Mouse (Mus musculus) embryonic fibroblast, embryonic 13.5 days (primary cell): ENCODE measurements around the gene Ptges2. TPM values are rescaled to one million over a fixed set of nuclear protein-coding genes. Genes with fewer than 3 reads are reported as not detected.

Experiments used
- H3K27ac ChIP-seq: 2 replicates; pipeline ENCODE4 v1.5.1; 2012; ENCODE audit warnings: low read length, control low read depth, inconsistent platforms; ENCODE audit not compliant: insufficient read depth
- H3K4me1 ChIP-seq: 2 replicates; pipeline ENCODE4 v1.6.1; 2011; ENCODE audit warnings: low read length; ENCODE audit not compliant: control insufficient read depth, insufficient read depth
- H3K4me3 ChIP-seq: 2 replicates; pipeline ENCODE4 v1.5.1; 2011; ENCODE audit warnings: mild to moderate bottlenecking, control low read depth, low read length; ENCODE audit not compliant: insufficient read depth
- CTCF ChIP-seq: IDR thresholded peaks from 2 replicates; pipeline ENCODE4 v1.5.1; 2011; ENCODE audit warnings: mild to moderate bottlenecking, control low read depth, low read length, moderate library complexity, borderline replicate concordance; ENCODE audit not compliant: insufficient read depth
- POLR2A ChIP-seq: IDR thresholded peaks from 2 replicates; pipeline ENCODE4 v1.6.1; 2011; ENCODE audit warnings: low read depth, mild to moderate bottlenecking, control low read depth, low read length, moderate library complexity
- polyA plus RNA-seq: library from polyadenylated mRNA; stranded (reverse); fragments of >200 nt; gene quantifications from 2 replicates; pipeline ENCODE4 v1.2.4, GENCODE M21; 2011; ENCODE audit warnings: low read depth; ENCODE audit not compliant: missing spikeins, insufficient read length

The Ptges2 gene
- polyA plus RNA-seq, 1 experiment, result 14.3 TPM

GRCm38 (mm10) chr2:32412742-32413531, 17.2 kb downstream of the Ptges2 start:
- TF ChIP-seq POLR2A (no peak), CTCF (no peak)
- no peak overlapping the region for H3K4me3 ChIP-seq
- no peak overlapping the region for H3K27ac ChIP-seq
- H3K4me1 ChIP-seq, result 0 out of 2 replicates have a peak, but pooled peaks cover 2% of the 10 kb centered on the region

- 0 out of 2 replicates have a peak, but pooled peaks cover 2% of the 10 kb centered on the region for H3K4me1 ChIP-seq
- no peak overlapping the region for H3K4me3 ChIP-seq
- TF ChIP-seq CTCF, result no peak
- no peak for TF ChIP-seq POLR2A
- H3K27ac ChIP-seq, result no peak overlapping the region
Measured at GRCm38 (mm10) chr2:32413936-32414335, 18.2 kb downstream of the Ptges2 start.

GRCm38 (mm10) chr2:32415801-32416200, 20.1 kb downstream of the Ptges2 start:
- Histone ChIP-seq H3K4me3 (no peak overlapping the region), H3K27ac (no peak overlapping the region), H3K4me1 (no peaks in the 10 kb centered on the region)
- TF ChIP-seq POLR2A (no peak), CTCF (no peak)

GRCm38 (mm10) chr2:32416556-32416955, 20.9 kb downstream of the Ptges2 start:
- TF ChIP-seq POLR2A (no peak), CTCF (no peak)
- Histone ChIP-seq H3K4me1 (no peaks in the 10 kb centered on the region), H3K4me3 (no peak overlapping the region), H3K27ac (no peak overlapping the region)

GRCm38 (mm10) chr2:32417486-32417885, 21.8 kb downstream of the Ptges2 start:
- TF ChIP-seq CTCF, result no peak
- no peak for TF ChIP-seq POLR2A
- peaks cover 1% of the 10 kb centered on the region for H3K4me1 ChIP-seq
- H3K4me3 ChIP-seq, result no peak overlapping the region
- no peak overlapping the region for H3K27ac ChIP-seq

GRCm38 (mm10) chr2:32418430-32419151, 22.9 kb downstream of the Ptges2 start:
- H3K4me1 ChIP-seq, result peaks cover 8% of the 10 kb centered on the region
- no peak for TF ChIP-seq POLR2A
- no peak for TF ChIP-seq CTCF
- H3K4me3 ChIP-seq, result no peak overlapping the region
- no peak overlapping the region for H3K27ac ChIP-seq

GRCm38 (mm10) chr2:32419359-32419758, 23.7 kb downstream of the Ptges2 start:
- H3K4me1 ChIP-seq, result peaks cover 9% of the 10 kb centered on the region
- no peak overlapping the region for H3K4me3 ChIP-seq
- no peak for TF ChIP-seq CTCF
- TF ChIP-seq POLR2A, result no peak
- H3K27ac ChIP-seq, result no peak overlapping the region

- TF ChIP-seq POLR2A, result no peak
- TF ChIP-seq CTCF, result no peak
- H3K4me3 ChIP-seq, result no peak overlapping the region
- H3K27ac ChIP-seq, result no peak overlapping the region
- peaks cover 14% of the 10 kb centered on the region for H3K4me1 ChIP-seq
Measured at GRCm38 (mm10) chr2:32420066-32420608, 24.4 kb downstream of the Ptges2 start.

- TF ChIP-seq CTCF (no peak), POLR2A (no peak)
- peaks cover 14% of the 10 kb centered on the region for H3K4me1 ChIP-seq
Measured at GRCm38 (mm10) chr2:32420647-32421046, 25.0 kb downstream of the Ptges2 start.

More at GRCm38 (mm10) chr2:32420647-32421046, 25.0 kb downstream of the Ptges2 start:
- Histone ChIP-seq H3K27ac (no peak overlapping the region), H3K4me3 (no peak overlapping the region)
